Mouse (Mus musculus) lung, postnatal 14 days (tissue): Measurements from ENCODE around the gene Rassf4.
A peak's percentile ranks its signal among the peaks of the same experiment; 100 is the strongest.
"Not testable (repeated sequence)": the region's sequence is repeated elsewhere in the genome, so short reads cannot be mapped to it uniquely, and the experiment has no call there.

Experiments
- DNase-seq: peaks from one replicate; pipeline ENCODE4 v3.0.0; 2021

Rassf4 gene

DNA sequence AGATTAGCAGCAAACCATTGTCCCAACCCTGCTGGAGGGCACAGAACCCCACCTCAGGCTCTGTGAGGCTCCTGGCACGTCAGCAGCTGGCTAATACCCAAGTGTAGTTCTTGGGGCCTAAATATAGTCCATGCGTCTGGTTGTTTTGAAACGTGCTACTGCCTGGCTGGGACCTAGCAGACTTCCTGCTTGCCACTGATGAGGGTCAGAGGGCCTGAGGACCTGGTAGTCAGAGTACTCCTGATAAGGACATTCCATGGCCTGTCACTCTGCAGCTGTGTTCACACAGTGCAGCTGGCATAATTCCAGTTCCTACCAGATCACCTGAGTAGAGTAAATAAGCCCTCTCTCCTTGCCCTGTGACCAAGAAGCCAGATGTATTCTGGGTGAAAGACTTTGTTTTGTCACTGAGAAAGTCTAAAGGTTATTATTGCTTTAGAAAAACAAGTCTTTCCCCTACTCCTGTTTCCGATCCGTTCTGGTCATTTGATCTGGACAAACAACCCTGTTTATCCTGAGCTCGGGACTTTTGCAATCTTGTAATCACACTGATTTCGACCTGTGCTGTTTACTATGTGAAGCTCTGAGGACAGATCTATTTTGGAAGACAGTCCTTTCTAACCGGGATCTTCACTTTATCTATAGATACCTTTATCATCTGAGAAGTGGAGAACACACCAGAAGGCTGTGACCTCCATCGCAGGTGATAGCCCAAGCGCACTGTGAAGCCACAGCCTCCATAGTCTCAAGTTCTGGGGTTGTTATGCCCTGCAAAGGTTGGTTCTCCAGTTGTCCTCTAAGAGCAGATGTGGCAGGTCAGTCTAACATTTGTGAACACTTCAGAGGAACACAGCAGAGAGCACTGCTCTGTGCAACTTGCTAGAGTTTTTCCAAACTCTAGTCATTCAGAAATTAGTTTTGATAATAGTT is 38.2 kb downstream of the Rassf4 start:
- DNase-seq = peak; percentile 89

DNA sequence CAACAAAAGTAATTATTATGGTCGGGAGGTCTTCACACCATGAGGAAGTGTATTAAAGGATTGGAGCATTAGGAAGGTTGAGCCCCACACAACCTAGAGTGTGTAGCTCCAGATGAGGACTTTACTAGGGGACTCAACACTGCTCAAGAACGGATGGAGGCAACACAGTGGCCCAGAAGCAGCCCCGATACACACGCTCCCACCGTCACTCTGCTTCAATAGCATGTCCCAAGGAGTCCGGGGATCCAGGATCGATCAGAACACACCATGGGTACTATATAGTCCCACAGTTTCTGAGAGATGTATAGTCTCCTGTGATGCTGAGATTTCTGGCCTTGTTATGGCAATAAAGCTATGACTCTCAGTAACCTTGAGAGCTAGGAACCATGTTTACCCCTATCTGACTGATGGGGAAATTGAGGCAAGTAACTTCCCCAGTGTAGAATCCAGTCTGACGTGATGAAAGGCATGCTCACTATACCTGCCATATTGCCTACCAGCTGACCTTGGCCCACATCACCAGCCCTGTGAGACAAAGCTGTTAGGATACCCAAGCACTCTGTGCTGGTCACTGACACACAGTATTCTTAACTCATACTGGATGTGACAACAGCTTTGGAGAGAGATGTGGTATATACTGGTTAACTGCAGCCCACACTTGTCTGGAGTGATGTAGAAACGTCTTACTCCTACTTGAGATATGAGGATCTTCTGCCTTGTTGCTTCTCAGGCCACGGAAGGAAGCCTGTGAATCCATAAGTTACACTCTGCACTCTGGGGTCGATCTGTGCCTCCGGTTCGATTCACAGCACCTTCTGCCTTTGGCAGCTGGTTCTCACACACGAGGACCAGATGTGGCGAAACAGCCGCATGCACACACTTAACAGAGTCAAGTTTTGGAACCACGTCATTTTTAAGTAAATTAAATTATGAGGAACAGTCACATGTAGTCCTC is 39.7 kb downstream of the Rassf4 start:
- DNase-seq = no peak

DNA sequence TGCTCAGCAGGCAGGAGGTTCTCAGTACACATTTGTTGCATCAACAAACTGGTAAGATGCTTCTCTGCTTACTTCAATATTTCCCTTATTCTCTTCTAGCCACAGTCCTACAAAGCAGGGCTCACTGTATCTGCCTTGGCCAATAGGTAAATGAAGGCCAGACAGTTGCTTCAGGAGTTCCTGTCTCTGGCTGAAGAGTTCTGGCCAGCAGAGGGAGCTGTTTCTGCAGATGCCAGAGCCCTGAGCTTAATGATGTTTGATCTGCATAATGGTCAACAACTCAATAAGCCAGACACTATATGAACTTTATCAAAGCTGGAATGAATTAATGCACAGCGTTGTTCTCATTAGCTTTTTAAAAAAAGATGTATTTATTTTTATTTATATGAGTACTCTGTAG is 41.6 kb downstream of the Rassf4 start:
- DNase-seq = peak; percentile 94

DNA sequence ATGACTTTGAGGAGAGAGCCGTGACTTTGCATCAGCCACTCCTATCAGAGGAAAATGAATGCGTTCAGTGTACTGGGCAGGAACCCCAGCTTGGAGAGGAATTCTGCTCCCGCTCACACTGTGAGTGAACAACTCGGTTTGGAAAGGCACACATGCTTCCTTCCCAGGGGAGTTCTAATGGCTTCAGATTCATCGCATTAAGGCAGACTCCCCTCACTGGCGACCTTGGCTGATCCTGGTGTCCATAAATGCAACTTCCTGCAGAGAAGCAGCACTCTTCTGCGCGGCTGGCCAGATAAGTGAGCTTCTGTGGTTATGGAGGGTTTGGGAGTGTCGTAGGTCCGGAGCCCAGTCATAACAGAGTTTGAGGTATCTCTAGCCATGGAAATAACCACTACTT is 44.0 kb downstream of the Rassf4 start:
- no peak for DNase-seq

DNA sequence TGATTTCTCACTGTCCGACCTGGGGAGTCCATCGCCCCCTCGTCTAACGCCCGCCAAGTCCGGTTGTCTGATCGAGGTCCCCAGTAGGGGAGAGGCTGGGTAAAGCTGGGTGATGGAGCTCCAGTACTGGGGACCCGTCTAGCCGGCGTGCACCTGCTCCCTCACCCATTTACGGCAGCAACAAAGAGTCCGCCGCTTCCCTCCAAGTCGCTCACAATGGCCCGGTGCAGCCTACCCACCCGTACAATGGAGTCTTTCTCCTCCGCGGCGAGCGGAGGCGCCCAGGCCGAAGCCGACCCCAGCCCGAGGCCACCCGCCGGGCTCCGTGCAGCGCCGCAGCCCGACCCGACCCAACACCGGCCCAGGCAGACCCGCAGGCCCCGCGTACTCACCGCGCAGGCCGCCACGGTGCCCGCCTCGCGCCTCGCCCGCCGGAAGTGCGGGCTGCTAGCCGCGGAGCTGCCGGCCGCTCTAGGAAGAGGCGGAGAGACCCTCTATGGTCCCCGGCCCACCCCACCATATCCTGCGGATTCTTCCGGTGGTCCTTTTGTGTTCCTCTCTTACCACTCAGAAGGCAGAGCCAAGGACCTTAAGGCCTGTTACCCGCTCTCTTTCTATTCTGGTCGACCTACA is 45.1 kb downstream of the Rassf4 start, which contains the start of gene Zfp422:
Gene Zfp422 (minus strand): TSS at position 461 of the 633 bp plus-strand sequence.
- peak; percentile 72 for DNase-seq

DNA sequence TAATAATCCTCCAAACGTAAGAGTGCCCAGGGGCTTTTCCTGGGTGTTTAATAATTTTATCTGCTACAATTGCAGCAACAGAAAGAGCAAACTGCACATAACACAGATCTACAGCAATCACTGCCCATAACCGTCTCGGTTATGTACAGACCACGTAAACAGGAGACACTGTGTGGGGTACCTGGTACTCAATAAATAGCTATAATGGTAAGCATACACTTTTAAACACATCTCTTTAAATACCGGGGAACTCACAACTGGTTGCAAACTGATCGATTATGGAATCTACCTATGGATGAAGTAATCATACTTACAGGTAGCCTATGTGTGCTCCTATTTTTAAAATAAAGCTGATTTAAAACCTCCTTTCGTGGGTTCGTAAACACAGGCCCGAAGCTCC is 45.7 kb downstream of the Rassf4 start:
- no peak for DNase-seq

GRCm38 (mm10) chr6:116626417-116626816 is 47.3 kb downstream of the Rassf4 start:
- DNase-seq = not testable (repeated sequence)

- DNase-seq = no peak
Measured at GRCm38 (mm10) chr6:116621318-116622023, 52.3 kb downstream of the Rassf4 start.

DNA sequence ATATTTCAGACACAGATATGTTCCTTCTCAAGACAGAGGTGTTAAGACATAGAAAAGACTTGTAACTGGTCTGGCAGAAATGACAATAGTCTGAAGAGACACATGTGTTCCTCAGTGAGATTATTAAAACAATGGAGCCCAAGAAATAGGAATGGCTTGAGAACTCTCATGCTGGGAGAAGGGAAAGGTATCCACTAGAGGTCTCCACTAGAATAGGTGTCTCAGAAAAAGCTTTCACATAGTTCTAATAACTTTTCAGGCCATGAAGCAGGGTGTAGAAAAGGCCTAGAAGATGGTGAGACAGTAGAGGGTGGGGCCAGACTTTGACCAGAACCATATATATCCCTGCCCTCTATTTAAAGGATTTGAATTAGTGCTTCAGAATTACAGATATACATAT is 55.7 kb downstream of the Rassf4 start:
- no peak for DNase-seq

- no peak for DNase-seq
Measured at GRCm38 (mm10) chr6:116615719-116616118, 58.0 kb downstream of the Rassf4 start.

DNA sequence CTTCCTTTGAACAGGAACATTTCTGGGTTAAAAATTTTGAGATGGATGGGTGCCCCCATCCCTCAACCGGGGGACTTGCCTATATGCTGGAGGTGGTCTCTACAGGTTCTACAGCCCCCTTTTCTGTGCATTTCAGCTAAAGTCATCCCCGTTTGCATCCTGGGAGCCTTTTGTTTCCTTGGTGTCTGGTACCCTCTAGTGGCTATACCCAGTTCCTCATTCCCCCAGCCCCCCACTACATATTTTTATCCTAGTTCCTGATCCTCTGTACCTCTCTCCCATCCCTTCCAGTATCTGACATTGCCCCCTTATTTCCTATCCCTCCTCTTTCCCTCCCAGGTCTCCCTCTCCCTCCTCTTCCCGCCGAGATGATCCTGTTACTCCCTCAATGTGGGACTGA is 66.5 kb downstream of the Rassf4 start:
- DNase-seq = no peak

- DNase-seq = not testable (repeated sequence)
Measured at GRCm38 (mm10) chr6:116600969-116601368, 72.8 kb downstream of the Rassf4 start.

- DNase-seq = no peak
Measured at GRCm38 (mm10) chr6:116584095-116584494, 89.7 kb downstream of the Rassf4 start, which contains the start of gene Olfr215. Olfr215 (minus strand) TSS chr6:116584195.
